Mouse (Mus musculus): ENCODE measurements around the gene Cdc37.

DNA sequence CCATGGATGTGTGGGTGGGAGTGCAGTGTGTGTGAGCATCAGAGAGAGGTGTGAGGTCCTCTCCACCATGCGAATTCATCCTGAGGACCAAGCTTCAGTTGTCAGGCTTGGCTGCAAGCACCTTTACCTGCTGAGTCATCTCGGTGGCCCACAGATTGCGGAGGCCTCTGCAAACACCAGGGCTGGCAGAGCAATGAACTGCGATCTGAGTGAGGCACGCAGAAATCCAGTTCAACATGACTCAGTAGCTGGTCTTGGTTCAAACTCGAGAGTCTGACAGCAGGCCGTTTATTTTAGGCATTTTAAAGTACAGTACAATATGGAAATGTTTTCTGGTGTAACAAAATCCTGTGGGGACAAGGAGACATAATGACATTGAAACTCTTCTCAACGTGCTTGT is 52.0 kb downstream of the Cdc37 start:
- no peak for TF ChIP-seq GATA1 (IDR thresholded peaks at IDR 0.05; ENCODE audit: borderline replicate concordance, low read length)
- TF ChIP-seq FLI1 (IDR thresholded peaks at IDR 0.05; ENCODE audit: low read length) = no peak

All from megakaryocyte, embryonic 14.5 days (primary cell).